Mouse (Mus musculus): ENCODE data around the gene Nat8f2. TPM values are rescaled to one million over a fixed set of nuclear protein-coding genes. Genes with fewer than 3 reads are reported as not detected.
"Not testable (repeated sequence)": the region's sequence is repeated elsewhere in the genome, so short reads cannot be mapped to it uniquely, and the experiment has no call there.

Gene Nat8f2
- polyA plus RNA-seq, 1 experiment from 2014 or later, result 0.09 TPM

DNA sequence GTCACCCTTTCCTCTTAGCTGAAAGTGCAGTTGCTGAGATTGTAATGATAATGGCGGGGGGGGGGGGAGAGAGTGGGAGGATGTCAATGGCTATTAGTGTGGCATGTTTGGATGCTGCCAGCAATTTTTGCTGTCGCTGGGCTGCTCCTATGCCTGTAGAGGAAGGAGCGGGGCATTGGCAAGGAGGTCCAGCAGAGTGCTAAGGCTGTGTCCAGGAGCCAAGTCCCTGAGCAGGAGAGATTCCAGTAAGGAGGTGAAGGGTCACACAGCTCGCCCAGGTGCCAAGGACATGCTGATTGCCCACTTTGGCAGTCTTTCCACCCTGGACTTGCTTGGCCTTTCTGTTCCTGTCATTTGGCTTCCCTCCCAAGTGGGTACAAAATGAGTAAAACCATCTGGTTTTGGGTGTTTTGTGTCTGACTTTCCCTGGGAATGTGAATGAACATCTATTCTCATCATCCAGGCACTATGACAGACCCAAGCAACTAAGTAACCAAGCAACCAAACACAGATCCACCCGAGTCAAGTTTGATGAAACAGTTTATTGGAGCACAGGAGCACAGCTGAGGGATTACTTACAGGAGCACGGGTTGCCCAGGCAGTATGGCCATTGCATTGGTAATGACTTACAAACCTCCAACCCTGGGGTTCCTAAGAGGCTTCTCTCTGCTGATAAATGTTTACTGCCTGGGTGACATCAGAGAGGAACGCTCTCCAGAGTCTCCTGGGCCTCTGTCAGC, 3.9 kb downstream of the Nat8f2 start:
- not testable (repeated sequence) for DNase-seq (ENCODE audit: low spot score)

DNA sequence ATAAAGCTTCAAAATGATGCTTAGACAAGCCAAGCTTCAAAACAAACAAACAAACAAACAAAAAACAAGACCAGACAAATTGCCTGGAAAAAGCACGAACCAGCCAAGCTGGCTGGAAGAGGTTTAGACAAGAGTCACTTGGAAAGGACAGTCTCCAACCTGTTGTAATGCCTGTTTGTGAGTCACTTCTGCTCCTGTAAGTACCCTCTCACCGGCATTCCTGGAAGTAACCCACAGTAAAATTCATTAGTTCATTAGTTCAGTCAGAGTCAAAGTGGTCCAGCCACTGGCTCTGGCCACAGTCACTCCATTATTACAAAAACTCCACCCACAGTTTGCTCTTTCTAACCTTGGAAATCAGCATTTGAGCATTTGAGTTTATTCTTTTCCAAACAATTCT, 5.1 kb downstream of the Nat8f2 start:
- DNase-seq (ENCODE audit: low spot score), result no peak

DNA sequence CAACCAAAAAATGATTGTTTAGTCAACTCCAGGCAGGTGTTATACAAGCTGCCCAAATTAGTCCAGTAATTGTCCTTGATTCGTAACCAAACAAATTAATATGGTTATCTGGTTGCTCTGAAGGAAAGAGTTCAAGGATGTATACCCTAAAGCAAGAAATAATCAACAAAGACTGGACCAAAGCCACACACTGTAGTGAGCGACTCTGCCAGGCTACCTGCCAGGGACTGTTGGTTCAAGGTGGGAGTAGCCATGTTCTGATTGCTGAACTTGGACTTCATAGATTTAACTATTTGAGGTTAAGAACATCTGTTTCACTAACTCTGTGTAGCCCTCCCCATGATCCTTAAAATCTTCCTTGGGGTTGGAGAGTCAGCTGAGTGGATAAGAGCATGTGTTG, 5.8 kb downstream of the Nat8f2 start:
- no peak for DNase-seq (ENCODE audit: low spot score)

DNA sequence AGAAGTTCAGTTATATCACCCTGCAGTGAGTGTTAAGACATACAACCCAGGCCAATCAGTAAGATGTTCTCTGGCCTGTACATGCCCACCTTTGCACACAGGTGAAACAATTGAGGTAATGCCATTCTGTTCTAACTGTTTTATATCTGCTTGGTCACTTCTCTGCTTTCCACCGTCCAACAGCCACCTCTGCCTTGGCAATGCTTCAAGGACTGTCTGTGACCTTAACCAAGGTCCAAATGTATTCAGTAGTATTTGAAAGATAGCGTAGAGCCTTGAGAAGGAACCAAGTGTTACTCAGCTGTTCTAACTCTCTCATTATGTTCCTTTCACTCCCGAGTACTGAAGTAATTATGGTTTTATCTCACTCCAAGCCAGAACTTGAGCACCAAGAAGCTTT, 6.4 kb downstream of the Nat8f2 start:
- no peak for DNase-seq (ENCODE audit: low spot score)

DNA sequence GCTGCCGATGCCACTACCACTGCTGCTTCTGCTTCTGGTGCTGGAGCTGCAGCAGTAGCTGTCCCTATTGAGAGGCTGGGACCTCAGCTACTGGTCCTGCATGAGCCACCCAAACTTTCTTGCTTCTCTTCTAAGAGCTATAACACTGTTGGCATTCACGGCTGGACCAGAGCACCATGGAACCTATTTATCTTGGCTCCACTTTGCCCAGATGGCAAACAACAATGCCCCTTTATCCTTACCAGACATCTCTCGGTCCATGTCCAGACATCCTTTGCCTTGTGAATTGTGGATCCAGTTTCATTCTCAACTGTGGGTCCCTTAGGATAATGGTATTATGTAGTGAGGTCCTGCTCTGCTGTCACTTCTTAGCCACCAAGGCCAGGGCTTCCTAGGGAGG, 7.7 kb downstream of the Nat8f2 start:
- DNase-seq (ENCODE audit: low spot score), result no peak

DNA sequence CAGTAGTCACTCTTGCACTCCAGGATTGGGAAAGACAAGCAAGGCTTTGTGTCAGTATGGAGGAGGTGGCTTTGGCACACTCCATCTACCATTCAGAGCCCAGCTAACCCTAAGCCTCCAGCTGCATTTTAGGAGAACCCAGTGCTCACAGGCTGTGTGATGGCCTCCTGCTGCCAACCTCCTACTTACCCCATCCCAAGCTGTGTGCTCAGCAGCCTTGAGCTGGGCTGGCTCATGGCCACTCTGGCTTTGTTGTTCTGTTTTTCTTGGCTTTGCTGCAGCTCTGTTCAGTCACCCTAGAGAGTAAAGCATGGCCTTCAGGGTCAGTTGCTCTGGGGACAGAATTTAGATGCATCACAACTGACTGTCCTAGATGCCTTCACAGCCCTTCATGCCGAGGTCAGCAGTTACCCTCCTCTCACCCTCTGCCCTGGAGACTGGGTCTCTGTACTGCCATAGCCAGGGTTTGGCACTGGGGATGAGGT, 12.7 kb downstream of the Nat8f2 start:
- DNase-seq (ENCODE audit: low spot score), result no peak

DNA sequence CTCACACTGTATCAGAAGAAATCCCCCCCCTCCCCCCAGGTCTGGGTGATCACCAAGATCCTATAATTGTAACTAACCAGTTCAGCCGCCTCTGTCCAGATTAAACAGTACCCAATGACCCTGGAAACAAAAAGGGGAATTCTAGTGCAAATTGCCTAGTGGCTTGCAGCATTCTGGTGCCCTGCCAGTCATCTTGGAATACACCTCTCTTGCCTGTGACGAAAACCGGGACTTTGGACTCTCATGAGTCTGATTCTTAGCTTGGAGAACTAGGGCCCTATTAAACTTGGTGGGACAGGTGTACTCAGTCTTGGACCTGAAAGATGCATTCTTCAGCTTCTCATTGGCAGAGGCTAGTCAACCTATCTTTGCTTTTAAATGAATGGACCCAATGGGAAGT, 15.5 kb downstream of the Nat8f2 start:
- DNase-seq (ENCODE audit: low spot score), result no peak

DNA sequence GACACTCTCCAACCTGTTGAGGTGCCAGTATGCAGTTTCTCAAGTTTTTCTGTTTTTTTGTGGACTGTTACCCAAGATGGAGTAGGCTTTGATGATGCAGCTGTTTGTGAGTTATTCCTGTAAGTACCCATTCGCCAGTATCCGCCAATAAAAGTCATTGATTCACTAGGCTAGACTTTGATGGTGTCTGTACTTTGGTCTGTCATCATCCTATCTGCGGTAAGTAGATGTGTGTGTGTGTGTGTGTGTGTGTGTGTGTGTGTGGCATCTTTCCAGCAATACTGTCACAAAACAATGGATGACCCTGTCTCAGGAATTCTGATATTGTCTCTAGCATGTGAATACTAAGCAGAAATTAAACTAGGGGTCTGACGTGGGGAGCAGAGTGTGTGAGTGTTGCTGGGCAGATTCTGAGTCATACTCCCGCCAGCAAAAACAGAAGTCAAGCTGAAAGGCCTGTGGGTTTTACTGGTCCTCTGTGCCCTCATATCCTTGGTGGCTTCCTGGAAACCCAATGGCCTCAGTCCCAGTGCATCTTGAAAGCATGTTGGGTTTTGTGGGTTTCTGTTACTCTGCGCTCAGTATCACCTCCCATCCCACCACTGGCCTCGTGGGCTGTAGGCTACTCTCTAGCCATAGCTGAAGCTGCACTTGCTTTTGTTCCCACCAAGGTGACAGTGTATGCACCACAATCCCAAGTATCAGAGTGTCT, 17.7 kb downstream of the Nat8f2 start:
- DNase-seq (ENCODE audit: low spot score), result no peak

DNA sequence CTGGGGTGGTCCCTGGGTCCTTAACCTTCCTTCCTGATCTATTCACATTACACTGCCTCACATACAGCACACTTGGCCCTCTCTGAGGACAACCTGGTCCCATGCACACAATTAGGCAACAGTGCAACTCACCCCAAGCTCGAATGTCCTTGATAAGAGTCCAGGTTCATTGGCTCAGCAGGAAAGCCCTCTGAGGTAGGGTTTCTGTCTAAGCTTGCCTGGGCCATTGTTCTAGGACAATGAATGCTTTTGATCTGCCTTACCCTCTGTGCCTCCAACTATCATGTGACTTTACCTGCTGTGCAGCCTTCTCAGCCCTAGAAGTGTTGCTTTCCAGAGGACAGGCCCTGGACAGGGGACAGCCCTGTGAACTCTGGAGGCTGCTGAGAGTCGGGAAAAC, 19.7 kb downstream of the Nat8f2 start:
- DNase-seq (ENCODE audit: low spot score), result no peak

DNA sequence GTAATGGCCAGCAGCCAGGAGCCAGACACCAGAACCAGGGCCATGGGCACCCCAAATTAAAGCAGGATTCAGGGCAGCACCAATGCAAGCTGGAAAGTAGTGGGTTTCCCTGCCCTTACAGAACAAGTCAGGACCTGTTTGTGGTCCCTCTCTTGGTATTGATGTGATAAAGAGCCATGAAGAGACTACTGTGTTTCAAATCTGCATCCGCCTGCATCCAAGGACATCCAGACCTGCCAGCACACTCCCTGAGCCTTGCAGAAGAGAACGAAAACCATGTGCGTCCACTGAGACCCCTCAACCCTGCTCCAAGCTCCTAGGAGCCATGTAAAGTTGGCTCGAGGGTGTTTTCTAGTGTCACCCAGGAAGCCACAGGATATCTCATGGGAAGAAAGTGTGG, 20.8 kb downstream of the Nat8f2 start:
- no peak for DNase-seq (ENCODE audit: low spot score)

DNA sequence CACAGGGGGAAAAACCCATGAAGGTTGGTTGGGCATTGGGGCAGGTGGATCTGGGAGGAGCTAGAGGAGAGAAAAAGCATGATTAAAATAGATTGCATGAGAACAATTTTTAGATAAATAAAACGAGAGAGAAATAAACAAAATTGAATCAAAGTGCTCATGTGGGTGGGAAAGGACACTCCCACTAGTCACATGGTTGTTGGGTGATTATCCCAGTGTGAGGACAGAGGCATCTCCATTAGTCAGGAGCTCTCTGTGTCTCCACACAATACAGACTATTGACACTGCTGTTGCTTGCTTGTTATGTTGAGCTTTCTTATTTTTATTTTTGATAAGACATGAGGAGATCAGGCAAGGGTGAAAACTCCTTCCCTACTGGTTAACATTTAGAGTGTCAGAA, 22.0 kb downstream of the Nat8f2 start:
- DNase-seq (ENCODE audit: low spot score), result no peak

DNA sequence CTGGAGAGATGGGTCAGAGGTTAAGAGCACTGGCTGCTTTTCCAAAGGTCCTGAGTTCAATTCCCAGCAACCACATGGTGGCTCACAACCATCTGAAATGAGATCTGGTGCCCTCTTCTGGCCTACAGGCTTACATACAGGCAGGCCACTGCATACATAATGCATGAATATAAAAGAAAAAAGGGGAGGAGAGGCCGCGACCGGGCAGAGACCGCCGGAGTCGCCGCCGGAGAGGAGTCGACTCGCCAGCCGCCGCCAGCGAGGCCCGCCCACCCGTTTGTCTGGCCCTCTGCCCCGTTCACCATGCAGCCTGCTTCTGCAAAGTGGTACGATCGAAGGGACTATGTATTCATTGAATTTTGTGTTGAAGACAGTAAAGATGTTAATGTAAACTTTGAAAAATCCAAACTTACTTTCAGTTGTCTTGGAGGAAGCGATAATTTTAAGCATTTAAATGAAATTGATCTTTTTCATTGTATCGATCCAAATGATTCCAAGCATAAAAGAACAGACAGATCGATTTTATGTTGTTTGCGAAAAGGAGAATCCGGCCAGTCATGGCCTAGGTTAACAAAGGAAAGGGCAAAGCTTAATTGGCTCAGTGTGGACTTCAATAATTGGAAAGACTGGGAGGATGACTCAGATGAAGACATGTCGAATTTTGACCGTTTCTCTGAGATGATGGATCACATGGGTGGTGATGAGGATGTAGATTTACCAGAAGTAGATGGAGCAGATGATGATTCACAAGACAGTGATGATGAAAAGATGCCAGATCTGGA, 25.1 kb downstream of the Nat8f2 start:
- not testable (repeated sequence) for DNase-seq (ENCODE audit: low spot score)

DNA sequence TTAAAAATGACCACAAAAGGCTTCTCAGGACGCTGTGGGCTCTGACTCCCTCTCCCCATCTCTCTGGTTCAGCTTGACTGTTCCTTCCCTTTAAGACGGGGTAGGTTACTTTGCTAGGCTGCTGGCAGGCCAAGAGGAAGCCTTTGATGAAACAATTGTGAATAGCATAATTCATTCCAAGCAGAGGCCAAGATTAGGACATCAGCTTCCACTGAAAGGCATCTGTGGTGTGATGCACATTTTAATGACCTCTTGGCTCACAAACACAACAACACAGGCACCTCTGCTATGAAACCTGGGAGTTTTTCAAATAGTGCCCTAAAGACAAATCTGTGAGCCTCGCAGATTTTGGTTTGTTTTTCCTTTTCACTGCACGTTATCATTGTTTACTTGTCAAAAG, 29.0 kb downstream of the Nat8f2 start:
- no peak for DNase-seq (ENCODE audit: low spot score)

DNA sequence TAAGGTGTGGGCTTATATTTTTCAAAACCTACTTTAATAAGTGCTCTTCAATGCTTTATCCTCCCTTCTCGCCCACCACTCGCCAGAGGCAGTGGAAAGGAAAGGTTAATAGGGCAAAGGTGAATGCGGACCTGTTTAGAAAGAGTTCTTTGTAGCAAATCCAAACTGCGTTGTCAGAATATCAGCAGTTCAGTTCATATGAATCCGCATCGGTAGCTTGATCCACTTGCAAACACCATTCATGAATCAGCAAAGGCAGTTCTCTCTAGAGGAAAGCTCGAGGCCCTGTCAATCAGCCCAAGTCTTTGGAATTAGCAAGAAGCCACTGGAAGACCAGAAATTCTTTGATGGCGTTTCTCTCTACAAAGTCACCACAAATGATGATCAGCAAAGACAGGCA, 30.3 kb downstream of the Nat8f2 start:
- DNase-seq (ENCODE audit: low spot score), result no peak

DNA sequence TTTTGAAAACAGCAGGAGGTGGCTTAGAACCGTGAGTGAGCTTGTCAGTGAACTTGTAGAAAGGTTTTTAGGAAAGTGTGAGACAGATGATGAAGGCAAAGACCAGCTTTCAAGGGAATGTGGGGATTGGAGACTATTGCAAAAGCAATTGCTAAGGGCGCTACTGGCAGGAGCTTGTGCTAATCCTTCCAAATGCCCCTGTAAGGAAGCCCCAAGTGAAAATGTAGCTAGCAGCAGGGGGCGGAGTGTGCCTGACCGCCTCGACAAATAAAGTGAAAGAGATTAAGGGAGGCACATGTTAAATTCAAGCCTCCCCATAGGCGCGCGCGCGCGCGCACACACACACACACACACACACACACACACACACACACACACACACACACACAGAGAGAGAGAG, 31.7 kb downstream of the Nat8f2 start:
- DNase-seq (ENCODE audit: low spot score), result peak; percentile 20

DNA sequence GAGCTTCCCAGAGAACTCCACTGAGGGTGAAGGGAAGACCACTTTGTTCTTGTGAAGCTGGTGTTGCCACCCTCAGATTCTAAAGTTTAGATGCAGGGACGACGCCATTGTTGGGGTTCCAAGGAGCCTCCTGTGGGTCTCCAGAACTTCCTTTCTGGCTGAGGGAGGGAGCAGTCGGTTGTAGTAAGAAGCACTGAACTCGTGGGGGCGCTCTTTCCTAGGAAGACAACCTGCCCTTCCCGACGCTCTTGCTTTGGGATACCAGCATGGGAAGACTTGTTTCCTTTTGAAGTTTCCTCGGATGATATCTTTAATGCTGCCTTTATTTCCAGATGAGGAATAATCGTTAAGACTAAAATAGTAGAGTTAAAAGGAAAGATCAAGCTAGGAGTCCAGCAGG, 32.1 kb downstream of the Nat8f2 start:
- not testable (repeated sequence) for DNase-seq (ENCODE audit: low spot score)

DNA sequence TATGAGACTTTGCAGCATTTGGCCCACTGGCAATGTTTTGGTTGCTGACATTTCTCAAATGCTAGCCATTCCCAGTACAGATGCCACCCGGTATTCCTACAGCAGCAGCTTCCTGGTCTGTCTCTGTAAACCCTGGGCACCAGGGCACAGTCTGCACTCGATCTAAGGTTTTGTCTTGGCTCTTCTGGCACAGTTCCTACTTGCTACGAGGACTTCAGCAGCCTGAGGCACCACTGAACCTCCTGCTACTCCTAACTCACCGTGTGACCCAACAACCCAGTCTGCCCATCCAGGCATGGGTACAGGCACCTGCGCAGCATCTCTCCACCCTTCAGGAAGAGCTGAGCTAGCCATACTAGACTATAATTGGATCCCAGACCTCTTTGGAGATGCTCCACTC, 32.9 kb downstream of the Nat8f2 start:
- not testable (repeated sequence) for DNase-seq (ENCODE audit: low spot score)

DNA sequence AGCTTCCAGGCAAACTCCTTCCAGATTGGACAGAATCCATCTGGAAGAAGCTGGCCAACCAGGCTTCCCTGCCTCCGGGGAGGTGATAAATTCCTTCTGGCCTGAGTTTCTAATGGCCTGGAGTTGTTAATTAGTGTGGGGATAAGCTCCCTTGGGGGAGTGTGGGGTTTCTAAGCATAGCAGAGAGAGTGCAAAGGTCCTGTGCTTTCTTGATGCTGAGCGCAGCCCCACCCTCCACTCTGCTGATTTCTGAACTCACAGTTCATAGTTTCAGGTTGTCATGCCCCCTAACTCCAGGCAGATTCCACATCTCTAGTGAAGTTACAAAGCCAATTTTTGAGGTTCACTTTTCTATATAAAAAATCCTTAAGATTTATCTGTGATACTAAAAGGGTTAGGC, 33.9 kb downstream of the Nat8f2 start:
- DNase-seq (ENCODE audit: low spot score), result not testable (repeated sequence)

DNA sequence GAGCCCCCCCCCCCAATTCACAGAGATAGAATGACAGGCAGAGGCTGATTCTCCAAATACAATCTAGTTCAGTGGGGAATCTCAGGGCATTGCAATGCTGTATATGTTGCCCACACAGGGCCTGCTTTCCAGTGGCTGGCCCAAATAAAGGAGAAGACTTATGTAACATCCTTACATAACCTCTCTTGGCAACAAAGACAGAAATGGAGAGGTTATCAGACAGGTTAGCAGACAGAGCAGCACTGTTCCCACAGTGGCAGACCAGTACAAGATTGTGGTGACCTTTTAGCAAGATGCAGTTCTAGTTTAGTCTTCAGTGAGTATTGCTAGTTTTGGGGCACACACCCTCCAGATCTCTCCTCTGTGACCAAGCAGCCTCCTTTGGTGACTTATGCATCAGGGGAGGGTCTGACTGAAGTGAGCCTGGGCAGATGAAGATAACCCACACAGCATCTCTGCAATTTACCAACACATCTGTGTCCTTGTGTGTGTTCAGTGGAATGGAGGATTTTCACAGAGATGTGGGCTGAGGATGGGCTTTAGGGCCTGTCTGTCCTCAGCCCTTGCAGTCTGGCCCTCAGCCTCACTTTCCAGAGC, 34.4 kb downstream of the Nat8f2 start:
- not testable (repeated sequence) for DNase-seq (ENCODE audit: low spot score)

DNA sequence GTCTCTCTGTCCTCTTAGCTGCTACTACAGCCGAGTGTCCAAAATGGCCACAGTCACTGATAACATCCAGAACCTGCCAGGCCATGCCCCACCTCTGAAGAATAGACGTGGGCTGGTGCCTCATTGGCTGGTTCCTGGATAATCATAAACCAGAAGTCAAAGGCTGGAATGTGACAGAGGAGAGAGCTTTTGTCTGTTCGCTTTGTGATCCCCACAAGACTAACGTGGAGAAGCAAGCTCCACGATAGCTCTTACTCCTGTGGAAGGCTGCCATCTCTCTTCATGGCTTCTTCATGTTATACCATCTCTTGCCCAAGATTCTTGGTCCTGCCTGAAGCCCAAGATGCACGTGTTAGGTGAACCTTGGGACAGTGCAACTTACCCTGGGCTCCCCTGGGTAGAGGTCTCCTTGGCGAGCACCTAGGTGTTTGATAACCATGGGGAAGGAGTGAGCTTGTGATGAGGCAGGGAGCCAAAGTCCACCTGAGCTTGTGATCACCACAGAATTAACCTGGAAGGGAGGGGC, 37.1 kb downstream of the Nat8f2 start, which contains the start of gene Nat8:
TSS of gene Nat8 (minus strand) at position 287 of the 526 bp plus-strand sequence.
- no peak for DNase-seq (ENCODE audit: low spot score)

DNA sequence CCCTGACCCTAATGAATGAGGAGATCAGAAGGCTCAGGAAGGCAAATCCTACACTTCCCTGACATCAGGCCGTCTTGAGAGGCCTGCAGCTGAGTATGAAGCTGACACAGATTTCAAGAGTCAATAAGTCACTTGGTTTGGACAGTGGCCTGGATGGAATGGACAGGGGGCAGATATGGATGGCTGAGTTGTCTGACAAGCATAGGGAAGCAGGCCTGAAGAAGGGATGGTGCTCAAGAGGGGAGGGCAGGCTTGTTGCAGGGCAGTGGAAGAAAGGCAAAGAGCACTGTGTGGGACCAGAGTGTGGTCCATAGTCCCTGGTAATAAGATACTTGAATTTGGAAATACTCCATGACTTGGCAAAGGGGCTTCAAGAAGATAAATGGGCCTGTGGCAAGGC, 39.5 kb downstream of the Nat8f2 start:
- no peak for DNase-seq (ENCODE audit: low spot score)
